Mouse (Mus musculus) stomach, postnatal 0 days (tissue): Measurements from ENCODE around the gene Rlf.

Experiments used
- CTCF ChIP-seq: IDR thresholded peaks from 2 replicates; pipeline ENCODE4 v1.5.1; 2016; ENCODE audit warnings: antibody characterized with exemption, low read depth, mild to moderate bottlenecking, moderate library complexity
- EP300 ChIP-seq: optimal IDR thresholded peaks from 2 replicates; pipeline ENCODE3; 2016; ENCODE audit warnings: antibody characterized with exemption

DNA sequence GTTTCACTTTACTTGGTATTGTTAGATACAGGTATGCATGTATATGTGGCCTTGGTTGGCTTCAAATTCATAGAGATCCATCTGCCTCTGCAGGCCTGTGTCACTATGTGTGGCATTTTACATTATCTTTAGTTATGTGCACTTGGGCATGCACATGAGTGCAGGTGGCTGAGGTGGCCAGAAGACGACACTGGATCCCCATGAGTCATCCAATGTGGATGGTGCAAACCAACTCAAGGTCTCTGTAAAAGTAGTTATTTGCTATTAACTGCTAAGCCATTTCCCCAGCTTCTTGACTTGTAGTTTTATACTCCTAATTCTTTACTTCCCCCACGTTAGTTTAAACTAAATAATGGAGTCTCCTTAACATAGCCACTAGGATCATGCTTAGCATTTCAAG, 22.6 kb downstream of the Rlf start:
- no peak for TF ChIP-seq CTCF
- TF ChIP-seq EP300, result no peak
